Mouse (Mus musculus): ENCODE data around the gene Trim43b.
"Not testable (repeated sequence)": the region's sequence is repeated elsewhere in the genome, so short reads cannot be mapped to it uniquely, and the experiment has no call there.

The Trim43b gene

DNA sequence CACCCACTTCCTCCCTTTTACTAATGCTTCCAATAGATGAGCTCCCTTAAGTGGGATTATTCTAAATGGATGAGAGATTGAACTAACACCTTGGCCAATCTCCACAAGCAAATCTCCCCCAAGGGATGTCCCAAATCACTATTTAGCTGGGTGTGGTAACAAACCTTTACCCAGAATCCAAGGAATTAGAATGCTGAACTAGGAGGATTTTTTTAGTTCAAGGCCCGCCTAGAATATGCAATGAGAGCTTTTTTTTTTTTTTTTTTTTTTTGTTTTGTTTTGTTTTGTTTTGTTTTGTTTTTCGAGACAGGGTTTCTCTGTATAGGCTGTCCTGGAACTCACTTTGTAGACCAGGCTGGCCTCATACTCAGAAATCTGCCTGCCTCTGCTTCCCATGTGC is at the start of gene Trim43b:
Trim43b (minus strand) TSS at position 101 of the 400 bp plus-strand sequence.
- DNase-seq = not testable (repeated sequence)

DNA sequence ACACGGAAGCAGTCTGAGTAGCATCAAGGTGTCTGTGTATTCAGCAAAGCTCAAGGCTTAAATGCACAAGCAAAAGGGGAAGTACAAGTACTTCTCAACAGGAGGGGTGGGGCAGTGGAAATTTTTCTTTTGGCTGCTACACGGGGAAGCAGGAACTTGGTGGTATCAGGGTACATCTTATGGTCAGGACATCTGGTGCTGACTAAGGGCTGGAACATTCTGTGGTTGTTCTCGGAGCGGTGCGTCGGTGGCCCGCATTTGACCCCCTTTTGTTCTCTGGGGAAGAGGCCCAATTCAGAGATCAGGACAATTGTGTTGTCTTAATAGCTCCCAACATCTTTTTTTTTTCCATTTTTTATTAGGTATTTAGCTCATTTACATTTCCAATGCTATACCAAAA is 11.9 kb upstream of the Trim43b start:
- not testable (repeated sequence) for DNase-seq

DNA sequence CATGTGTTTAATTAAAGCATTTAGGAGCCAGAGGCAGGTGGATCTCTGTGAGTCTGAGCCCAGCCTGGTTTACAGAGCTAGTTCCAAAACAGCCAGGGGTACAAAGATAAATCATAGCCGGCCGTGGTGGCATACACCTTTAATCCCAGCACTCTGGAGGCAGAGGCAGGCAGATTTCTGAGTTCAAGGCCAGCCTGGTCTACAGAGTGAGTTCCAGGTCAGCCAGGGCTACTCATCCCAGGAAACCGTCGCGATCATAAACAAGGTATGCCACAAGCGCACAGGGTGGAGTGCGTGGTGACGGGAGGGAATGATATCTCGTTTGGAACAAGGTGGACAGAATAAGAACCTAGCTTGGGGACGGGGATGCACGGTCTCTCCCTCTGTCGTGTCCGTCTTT is 5.9 kb downstream of the Trim43b start:
- not testable (repeated sequence) for DNase-seq

DNA sequence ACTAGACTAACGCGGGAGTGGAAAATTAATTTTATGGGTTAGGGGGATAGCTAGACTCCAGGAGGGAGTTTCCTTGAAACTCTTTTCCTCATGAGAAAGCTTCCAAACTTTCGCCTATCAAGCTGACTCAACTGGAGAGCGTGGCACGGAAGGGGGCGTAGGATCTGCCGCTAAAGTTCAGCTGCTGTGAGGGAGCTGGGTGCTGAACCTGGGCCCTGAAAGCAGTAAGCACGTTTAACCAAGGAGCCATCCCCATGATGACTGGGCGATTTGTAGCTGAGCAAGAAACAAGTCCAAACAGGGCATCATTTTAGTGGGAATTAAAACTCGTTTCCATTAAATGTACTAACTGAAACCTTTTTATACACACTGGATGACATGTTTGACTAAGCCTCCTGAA is 13.0 kb downstream of the Trim43b start:
- not testable (repeated sequence) for DNase-seq

DNA sequence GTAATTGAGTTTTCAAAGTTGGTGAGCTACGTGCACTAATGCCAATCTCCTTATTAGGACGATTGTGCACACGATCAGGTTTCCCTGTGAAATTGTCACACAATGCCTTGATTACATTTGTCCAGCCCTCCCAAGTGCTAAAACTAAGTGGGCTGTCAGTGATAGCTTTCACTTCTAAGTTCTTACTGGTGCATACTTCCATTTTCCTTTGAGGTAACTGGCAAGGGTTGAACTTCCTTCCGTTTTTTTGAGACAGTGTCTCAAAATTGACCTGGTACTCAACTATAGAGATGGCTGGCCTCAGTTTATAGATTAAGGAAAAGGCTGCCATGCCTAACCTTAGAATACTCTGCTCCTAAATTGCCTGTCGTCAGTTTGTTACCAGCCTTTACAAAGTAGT is 16.1 kb downstream of the Trim43b start:
- DNase-seq = not testable (repeated sequence)

DNA sequence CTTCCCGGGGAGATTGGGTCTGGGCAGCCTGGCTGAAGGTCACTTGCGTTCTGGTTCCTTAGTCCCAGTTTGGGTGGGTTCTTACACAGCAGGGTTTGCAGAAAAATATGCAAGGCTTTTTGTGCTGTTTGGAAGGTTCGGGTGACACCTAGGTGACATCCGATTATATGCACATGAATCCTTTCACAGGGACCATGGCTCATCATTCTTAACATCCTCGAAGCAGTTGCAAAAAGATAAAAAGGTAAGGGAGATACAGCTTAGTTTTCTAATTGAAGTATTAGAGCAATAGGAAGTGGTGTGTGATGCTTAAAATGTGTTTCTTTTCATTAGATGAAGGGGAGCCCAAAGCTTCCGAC is 25.5 kb downstream of the Trim43b start:
- DNase-seq = not testable (repeated sequence)

- DNase-seq = peak; percentile 48
These were observed 26.1 kb downstream of the Trim43b start for GRCm38 (mm10) chr9:89066378-89067142.
